Mouse (Mus musculus) kidney, postnatal 0 days (tissue): ENCODE results near the gene Try4. TPM values are rescaled to one million over a fixed set of nuclear protein-coding genes. Genes with fewer than 3 reads are reported as not detected.

Experiments
- ATAC-seq: fragments of 200-750 bp; cut with Nextera tagmentation; replicated peaks from 2 replicates; pipeline ENCODE4 v1.8.0; 2017; ENCODE audit warnings: low read depth, moderate number of reproducible peaks, moderate TSS enrichment, moderate library complexity; ENCODE audit not compliant: low FRiP score
- DNase-seq: peaks from one replicate; pipeline ENCODE4 v3.0.0-alpha.2; 2016; ENCODE audit warnings: low spot score
- H3K27ac ChIP-seq: fragments of 300-500 bp; sonication (generic); 2 replicates; pipeline ENCODE4 v1.5.1; 2014; ENCODE audit warnings: mild to moderate bottlenecking
- H3K27me3 ChIP-seq: fragments of 300-500 bp; sonication (generic); 2 replicates; pipeline ENCODE4 v1.6.1; 2014; ENCODE audit warnings: low read length, mixed read lengths; ENCODE audit not compliant: insufficient read depth
- H3K36me3 ChIP-seq: fragments of 300-500 bp; sonication (generic); 2 replicates; pipeline ENCODE4 v1.6.1; 2014; ENCODE audit warnings: low read length, mixed read lengths; ENCODE audit not compliant: insufficient read depth
- H3K4me1 ChIP-seq: fragments of 300-500 bp; sonication (generic); replicated peaks from 2 replicates; pipeline ENCODE4 v1.6.1; 2014; ENCODE audit warnings: antibody characterized with exemption, low read length, mixed read lengths; ENCODE audit not compliant: insufficient read depth
- H3K4me2 ChIP-seq: fragments of 300-500 bp; sonication (generic); 2 replicates; pipeline ENCODE4 v1.6.1; 2014; ENCODE audit warnings: mild to moderate bottlenecking, low read length, moderate library complexity, mixed read lengths
- H3K4me3 ChIP-seq: fragments of 300-500 bp; sonication (generic); replicated peaks from 2 replicates; pipeline ENCODE4 v1.5.1; 2014; ENCODE audit warnings: low read depth, low read length
- H3K9ac ChIP-seq: fragments of 300-500 bp; sonication (generic); 2 replicates; pipeline ENCODE4 v1.6.1; 2014; ENCODE audit warnings: low read depth, low read length
- H3K9me3 ChIP-seq: fragments of 300-500 bp; sonication (generic); replicated peaks from 2 replicates; pipeline ENCODE4 v1.6.1; 2016; ENCODE audit warnings: low read length, inconsistent platforms, mixed read lengths
- CTCF ChIP-seq: IDR thresholded peaks from 2 replicates; pipeline ENCODE4 v1.5.1; 2016; ENCODE audit warnings: antibody characterized with exemption, low read depth, mild to moderate bottlenecking, moderate library complexity
- WGBS: fragments of 180-500 bp; shearing (Covaris S2); extraction: QIAGEN DNeasy Blood & Tissue Kit; methylation state at CpG from one replicate; pipeline ENCODE4 v1.1.7; 2014; 5-methylcytosine and 5-hydroxymethylcytosine counted together
- polyA plus RNA-seq: library from polyadenylated mRNA; unstranded; fragments of >200 nt; fragmentation: Nextera tagmentation; extraction: Ambion mirVana; gene quantifications from 2 replicates; pipeline ENCODE4 v1.2.1, GENCODE M21; 2015

The Try4 gene
- polyA plus RNA-seq, 1 experiment from 2014 or later, result not detected

DNA sequence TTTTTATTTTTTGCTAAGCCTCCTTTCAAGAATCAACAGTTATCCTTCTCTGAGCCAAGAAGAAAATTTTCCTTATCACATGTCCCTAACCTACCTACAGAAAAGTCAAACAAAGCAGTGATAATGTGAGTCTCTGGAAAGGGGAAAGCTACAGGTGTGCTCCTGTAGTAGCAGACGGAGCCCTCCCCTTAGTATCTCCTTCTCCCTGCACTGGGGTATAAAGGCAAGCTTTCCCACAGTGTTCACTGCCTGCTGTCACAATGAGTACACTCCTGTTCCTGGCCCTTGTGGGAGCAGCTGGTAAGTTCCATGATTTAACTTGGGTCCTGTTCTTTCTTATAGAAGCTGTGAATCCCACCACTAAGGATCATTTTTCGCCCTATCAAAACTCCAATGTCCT lies 51.9 kb downstream of the Try4 start, which contains the start of gene Try10:
Gene Try10, plus strand, starts transcription at position 174 of the 400 bp plus-strand sequence.
- ATAC-seq (no peak), DNase-seq (no peak)
- no peak within 1 kb of the TSS for H3K4me2 ChIP-seq
- no peak within 1 kb of the TSS for H3K27ac ChIP-seq
- no peaks in the 10 kb centered on the region for H3K4me1 ChIP-seq
- no peaks in the 10 kb centered on the region for H3K36me3 ChIP-seq
- WGBS, result 81% methylated on average over 2 of the region's 2 CpGs
- no peak within 1 kb of the TSS for H3K4me3 ChIP-seq
- H3K9ac ChIP-seq, result no peak within 1 kb of the TSS
- TF ChIP-seq CTCF, result no peak
- no peaks in the 10 kb centered on the region for H3K27me3 ChIP-seq
- H3K9me3 ChIP-seq, result no peaks in the 10 kb centered on the region

Other genes starting within 250 kb of the Try4 start
- gene Try5, start 14.6 kb downstream of the Try4 start, polyA plus RNA-seq, result not detected in 2 replicates
- not detected in 2 replicates for gene Try10, start 51.8 kb downstream of the Try4 start, polyA plus RNA-seq
- not detected in 2 replicates for gene Prss3, start 75.4 kb downstream of the Try4 start, polyA plus RNA-seq
- gene Gm5771, start 90.1 kb downstream of the Try4 start, polyA plus RNA-seq, result not detected in 2 replicates
- not detected in 2 replicates for gene Gm10334, start 143.9 kb downstream of the Try4 start, polyA plus RNA-seq
- not detected in 2 replicates for gene Prss1, start 156.7 kb downstream of the Try4 start, polyA plus RNA-seq
- gene Prss2, start 219.5 kb downstream of the Try4 start, polyA plus RNA-seq, result not detected in 2 replicates